Mouse (Mus musculus): ENCODE data around the gene Art1. TPM values are rescaled to one million over a fixed set of nuclear protein-coding genes. Genes with fewer than 3 reads are reported as not detected.

Art1 gene
- polyA plus RNA-seq, 1 experiment from 2014 or later = 0.22 TPM

DNA sequence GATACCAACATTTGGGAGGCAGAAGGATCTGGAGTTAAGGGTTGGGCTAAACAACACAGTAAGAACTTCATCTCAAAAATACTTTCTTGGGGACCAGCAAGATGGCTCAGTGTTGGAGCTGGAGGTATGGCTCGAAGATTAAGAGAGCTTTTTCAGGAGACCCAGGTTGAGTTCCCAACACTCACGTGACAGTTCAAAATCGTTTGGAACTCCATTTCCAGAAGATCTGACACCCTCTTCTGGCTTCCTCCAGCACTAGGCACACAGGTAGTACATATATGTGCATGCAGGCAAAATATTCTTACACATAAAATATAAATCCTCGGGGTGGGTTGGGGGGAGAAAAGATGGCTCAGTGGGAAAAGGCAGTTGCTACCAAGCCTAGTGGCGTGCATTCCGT, 35.2 kb upstream of the Art1 start:
- Histone ChIP-seq H3K9ac (replicated peaks) (peak overlapping the region; percentile 75), H3K4me1 (ENCODE audit: insufficient read depth) (peaks cover 21% of the 10 kb centered on the region)
- TF ChIP-seq EP300 (IDR thresholded peaks at IDR 0.05; ENCODE audit: low read depth) (no peak), CTCF (IDR thresholded peaks at IDR 0.05; ENCODE audit: low read depth) (no peak)

GRCm38 (mm10) chr7:102076714-102077296, 24.7 kb upstream of the Art1 start:
- no peak overlapping the region for H3K4me3 ChIP-seq (ENCODE audit: low read depth, low read length)
- no peaks in the 10 kb centered on the region for H3K4me1 ChIP-seq (ENCODE audit: insufficient read depth)
- H3K9ac ChIP-seq (replicated peaks) = no peak overlapping the region
- H3K4me2 ChIP-seq (ENCODE audit: low read depth, low read length) = no peak overlapping the region
- no peaks in the 10 kb centered on the region for H3K9me3 ChIP-seq (ENCODE audit: low read length)
- H3K27me3 ChIP-seq (ENCODE audit: insufficient read depth, low read length) = no peaks in the 10 kb centered on the region
- peaks cover 54% of the 10 kb centered on the region for H3K36me3 ChIP-seq (replicated peaks; ENCODE audit: insufficient read depth, low read length)
- H3K27ac ChIP-seq (ENCODE audit: low read depth) = no peak overlapping the region
- TF ChIP-seq EP300 (IDR thresholded peaks at IDR 0.05; ENCODE audit: low read depth) = no peak
- peak; percentile 77 for TF ChIP-seq CTCF (IDR thresholded peaks at IDR 0.05; ENCODE audit: low read depth)
- DNase-seq (peak; percentile 40), ATAC-seq (no peak)
- WGBS (ENCODE audit: insufficient replicate concordance) = 72% methylated on average over 7 of the region's 7 CpGs

More for the DNA sequence above, 35.2 kb upstream of the Art1 start:
- H3K4me2 ChIP-seq (ENCODE audit: low read depth, low read length) = peak overlapping the region; percentile 96
- WGBS (ENCODE audit: insufficient replicate concordance) = 57% methylated on average over 6 of the region's 6 CpGs
- H3K36me3 ChIP-seq (replicated peaks; ENCODE audit: insufficient read depth, low read length) = peaks cover 4% of the 10 kb centered on the region
- DNase-seq (no peak), ATAC-seq (no peak)
- no peak overlapping the region for H3K27ac ChIP-seq (ENCODE audit: low read depth)
- H3K27me3 ChIP-seq (ENCODE audit: insufficient read depth, low read length) = no peaks in the 10 kb centered on the region
- H3K9me3 ChIP-seq (ENCODE audit: low read length) = no peaks in the 10 kb centered on the region
- H3K4me3 ChIP-seq (ENCODE audit: low read depth, low read length) = peak overlapping the region; percentile 85

GRCm38 (mm10) chr7:102078517-102078916, 23.0 kb upstream of the Art1 start:
- Histone ChIP-seq H3K4me1 (ENCODE audit: insufficient read depth) (no peaks in the 10 kb centered on the region), H3K9me3 (ENCODE audit: low read length) (no peaks in the 10 kb centered on the region), H3K27ac (ENCODE audit: low read depth) (no peak overlapping the region), H3K4me2 (ENCODE audit: low read depth, low read length) (no peak overlapping the region), H3K27me3 (ENCODE audit: insufficient read depth, low read length) (no peaks in the 10 kb centered on the region), H3K4me3 (ENCODE audit: low read depth, low read length) (no peak overlapping the region), H3K9ac (replicated peaks) (no peak overlapping the region), H3K36me3 (replicated peaks; ENCODE audit: insufficient read depth, low read length) (peaks cover 58% of the 10 kb centered on the region)
- TF ChIP-seq EP300 (IDR thresholded peaks at IDR 0.05; ENCODE audit: low read depth) (no peak), CTCF (IDR thresholded peaks at IDR 0.05; ENCODE audit: low read depth) (peak; percentile 84)
- DNase-seq (peak; percentile 51), ATAC-seq (0 out of 2 replicates have a peak, but pooled peaks have one; percentile 40)
- 80% methylated on average over 7 of the region's 7 CpGs for WGBS (ENCODE audit: insufficient replicate concordance)

GRCm38 (mm10) chr7:102080311-102080710, 21.2 kb upstream of the Art1 start:
- Histone ChIP-seq H3K27ac (ENCODE audit: low read depth) (no peak overlapping the region), H3K4me3 (ENCODE audit: low read depth, low read length) (no peak overlapping the region), H3K36me3 (replicated peaks; ENCODE audit: insufficient read depth, low read length) (peaks cover 55% of the 10 kb centered on the region), H3K27me3 (ENCODE audit: insufficient read depth, low read length) (no peaks in the 10 kb centered on the region), H3K9ac (replicated peaks) (no peak overlapping the region), H3K9me3 (ENCODE audit: low read length) (no peaks in the 10 kb centered on the region), H3K4me1 (ENCODE audit: insufficient read depth) (no peaks in the 10 kb centered on the region), H3K4me2 (ENCODE audit: low read depth, low read length) (no peak overlapping the region)
- 85% methylated on average over 8 of the region's 8 CpGs for WGBS (ENCODE audit: insufficient replicate concordance)
- TF ChIP-seq CTCF (IDR thresholded peaks at IDR 0.05; ENCODE audit: low read depth) = no peak
- no peak for TF ChIP-seq EP300 (IDR thresholded peaks at IDR 0.05; ENCODE audit: low read depth)
- ATAC-seq (no peak), DNase-seq (no peak)

- Histone ChIP-seq H3K9ac (replicated peaks) (no peak overlapping the region), H3K4me3 (ENCODE audit: low read depth, low read length) (no peak overlapping the region), H3K4me2 (ENCODE audit: low read depth, low read length) (no peak overlapping the region), H3K9me3 (ENCODE audit: low read length) (no peaks in the 10 kb centered on the region), H3K36me3 (replicated peaks; ENCODE audit: insufficient read depth, low read length) (peaks cover 47% of the 10 kb centered on the region), H3K27ac (ENCODE audit: low read depth) (no peak overlapping the region), H3K4me1 (ENCODE audit: insufficient read depth) (no peaks in the 10 kb centered on the region), H3K27me3 (ENCODE audit: insufficient read depth, low read length) (no peaks in the 10 kb centered on the region)
- WGBS (ENCODE audit: insufficient replicate concordance) = 93% methylated on average over 5 of the region's 5 CpGs
- ATAC-seq (no peak), DNase-seq (no peak)
- TF ChIP-seq CTCF (IDR thresholded peaks at IDR 0.05; ENCODE audit: low read depth) = no peak
- TF ChIP-seq EP300 (IDR thresholded peaks at IDR 0.05; ENCODE audit: low read depth) = no peak
Measured at GRCm38 (mm10) chr7:102081784-102082183, 19.8 kb upstream of the Art1 start.

DNA sequence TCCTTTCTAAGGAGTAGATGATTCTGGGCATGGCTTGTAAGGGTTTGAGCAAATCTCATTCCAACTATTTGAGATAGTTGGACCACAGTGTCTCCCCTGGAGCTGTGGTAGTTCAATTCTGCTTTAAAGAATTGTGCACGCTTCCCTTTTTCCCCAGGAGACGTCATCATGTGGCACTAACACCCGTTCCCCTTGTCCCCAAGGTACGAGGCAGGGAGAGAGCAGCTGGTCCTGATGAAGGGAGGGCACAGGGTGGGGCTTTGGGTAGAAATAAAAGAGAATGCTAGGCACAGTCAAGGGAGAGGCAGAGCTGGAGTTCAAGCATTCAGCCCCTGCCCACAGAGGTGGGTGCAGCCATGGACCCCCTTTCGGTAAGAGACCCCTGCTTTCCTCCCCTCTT, 18.7 kb upstream of the Art1 start, which contains the start of gene Trpc2:
Gene Trpc2, plus strand, starts transcription at position 301 of the 400 bp plus-strand sequence.
- Histone ChIP-seq H3K4me3 (ENCODE audit: low read depth, low read length) (no peak within 1 kb of the TSS), H3K9ac (replicated peaks) (no peak within 1 kb of the TSS), H3K4me2 (ENCODE audit: low read depth, low read length) (no peak within 1 kb of the TSS), H3K9me3 (ENCODE audit: low read length) (no peaks in the 10 kb centered on the region), H3K4me1 (ENCODE audit: insufficient read depth) (no peaks in the 10 kb centered on the region), H3K27me3 (ENCODE audit: insufficient read depth, low read length) (no peaks in the 10 kb centered on the region), H3K27ac (ENCODE audit: low read depth) (no peak within 1 kb of the TSS), H3K36me3 (replicated peaks; ENCODE audit: insufficient read depth, low read length) (peaks cover 38% of the 10 kb centered on the region)
- no peak for TF ChIP-seq CTCF (IDR thresholded peaks at IDR 0.05; ENCODE audit: low read depth)
- no peak for TF ChIP-seq EP300 (IDR thresholded peaks at IDR 0.05; ENCODE audit: low read depth)
- no peak for DNase-seq
- ATAC-seq = no peak
- WGBS (ENCODE audit: insufficient replicate concordance) = 80% methylated on average over 5 of the region's 5 CpGs
